Mouse (Mus musculus): ENCODE results near the gene Gm5617. TPM values are rescaled to one million over a fixed set of nuclear protein-coding genes. Genes with fewer than 3 reads are reported as not detected.
A peak's percentile ranks its signal among the peaks of the same experiment; 100 is the strongest.
"Not testable (repeated sequence)": the region's sequence is repeated elsewhere in the genome, so short reads cannot be mapped to it uniquely, and the experiment has no call there.

The Gm5617 gene
- polyA plus RNA-seq, 1 experiment from 2014 or later = 32.6 TPM

- no peak for DNase-seq (ENCODE audit: low spot score)
- Histone ChIP-seq H3K9ac (ENCODE audit: low read length) (no peak overlapping the region), H3K9me3 (ENCODE audit: control insufficient read depth, low read length) (no peaks in the 10 kb centered on the region), H3K4me1 (replicated peaks; ENCODE audit: control insufficient read depth, insufficient read depth, low read length) (no peaks in the 10 kb centered on the region; the same call in 1 of the 2 replicates), H3K27ac (ENCODE audit: low read depth) (no peak overlapping the region), H3K4me2 (ENCODE audit: low read length) (no peak overlapping the region), H3K36me3 (ENCODE audit: control insufficient read depth, insufficient read depth, low read length) (no peaks in the 10 kb centered on the region), H3K27me3 (replicated peaks; ENCODE audit: control insufficient read depth, insufficient read depth, low read length) (peaks cover 14% of the 10 kb centered on the region), H3K4me3 (ENCODE audit: low read depth, low read length) (no peak overlapping the region)
- ATAC-seq (replicated peaks; ENCODE audit: low FRiP score, low TSS enrichment, low read depth) = no peak
- WGBS = 68% methylated on average over 1 of the region's 1 CpGs
Observed at GRCm38 (mm10) chr9:48536414-48536813, 41.2 kb downstream of the Gm5617 start.

DNA sequence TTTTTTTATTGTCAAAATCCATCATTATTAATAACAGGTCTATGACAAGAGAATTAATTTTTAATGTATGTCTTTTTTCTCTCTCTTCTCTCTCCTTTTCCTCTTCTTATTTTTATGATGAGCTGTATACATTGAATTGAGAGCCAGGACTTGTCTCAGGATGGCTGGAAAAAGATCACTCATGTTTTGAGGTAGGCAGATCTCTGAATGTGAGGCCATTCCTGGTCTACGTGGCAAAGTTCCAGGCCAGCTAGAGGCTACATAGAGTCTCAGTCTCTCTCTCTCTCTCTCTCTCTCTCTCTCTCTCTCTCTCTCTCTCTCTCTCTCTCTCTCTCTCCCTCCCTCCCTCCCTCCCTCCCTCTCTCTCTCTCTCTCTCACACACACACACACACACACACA lies 42.4 kb downstream of the Gm5617 start:
- not testable (repeated sequence) for ATAC-seq (replicated peaks; ENCODE audit: low FRiP score, low TSS enrichment, low read depth); DNase-seq (ENCODE audit: low spot score); H3K4me2 ChIP-seq (ENCODE audit: low read length)

GRCm38 (mm10) chr9:48538044-48538645 lies 42.9 kb downstream of the Gm5617 start:
- DNase-seq (ENCODE audit: low spot score) = peak; percentile 53
- H3K4me2 ChIP-seq (ENCODE audit: low read length) = peak overlapping the region; percentile 18
- no peak overlapping the region for H3K4me3 ChIP-seq (ENCODE audit: low read depth, low read length)

More for the DNA sequence above, 42.4 kb downstream of the Gm5617 start:
- H3K27me3 ChIP-seq (replicated peaks; ENCODE audit: control insufficient read depth, insufficient read depth, low read length) = peaks cover 14% of the 10 kb centered on the region
- H3K36me3 ChIP-seq (ENCODE audit: control insufficient read depth, insufficient read depth, low read length); H3K9ac ChIP-seq (ENCODE audit: low read length); H3K4me3 ChIP-seq (ENCODE audit: low read depth, low read length); H3K27ac ChIP-seq (ENCODE audit: low read depth); H3K9me3 ChIP-seq (ENCODE audit: control insufficient read depth, low read length); H3K4me1 ChIP-seq (replicated peaks; ENCODE audit: control insufficient read depth, insufficient read depth, low read length): not testable (repeated sequence)
- 42% methylated on average over 1 of the region's 1 CpGs for WGBS

DNA sequence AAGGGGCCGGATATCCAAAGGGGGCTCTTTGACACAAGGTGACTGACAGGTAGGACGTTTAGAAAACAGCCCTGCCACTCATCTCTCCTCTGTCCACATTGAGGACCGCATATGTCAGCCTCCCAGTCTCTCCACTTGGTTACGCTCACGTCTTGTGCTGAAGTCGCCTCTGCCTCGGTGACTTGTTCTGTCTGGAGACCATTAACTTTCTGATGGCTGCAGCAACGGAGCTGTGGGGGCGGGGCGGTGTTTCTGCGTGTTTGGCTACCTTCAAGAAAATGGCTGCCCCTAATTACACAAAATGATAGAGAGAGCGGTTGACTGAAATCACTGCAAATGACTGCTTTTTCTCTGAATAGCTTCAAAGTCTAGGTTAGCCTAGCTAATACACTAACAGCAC lies 43.4 kb downstream of the Gm5617 start:
- Histone ChIP-seq H3K4me2 (ENCODE audit: low read length) (peak overlapping the region; percentile 18), H3K9me3 (ENCODE audit: control insufficient read depth, low read length) (peaks cover 13% of the 10 kb centered on the region; the same call in 1 of the 2 replicates), H3K36me3 (ENCODE audit: control insufficient read depth, insufficient read depth, low read length) (no peaks in the 10 kb centered on the region), H3K27ac (ENCODE audit: low read depth) (no peak overlapping the region), H3K9ac (ENCODE audit: low read length) (no peak overlapping the region), H3K4me1 (replicated peaks; ENCODE audit: control insufficient read depth, insufficient read depth, low read length) (no peaks in the 10 kb centered on the region; the same call in 1 of the 2 replicates), H3K27me3 (replicated peaks; ENCODE audit: control insufficient read depth, insufficient read depth, low read length) (peaks cover 14% of the 10 kb centered on the region), H3K4me3 (ENCODE audit: low read depth, low read length) (no peak overlapping the region)
- WGBS = 12% methylated on average over 12 of the region's 12 CpGs
- DNase-seq (ENCODE audit: low spot score) = peak; percentile 53
- ATAC-seq (replicated peaks; ENCODE audit: low FRiP score, low TSS enrichment, low read depth) = no peak

More at GRCm38 (mm10) chr9:48538044-48538645, 42.9 kb downstream of the Gm5617 start:
- H3K27me3 ChIP-seq (replicated peaks; ENCODE audit: control insufficient read depth, insufficient read depth, low read length) = peaks cover 14% of the 10 kb centered on the region
- no peak overlapping the region for H3K9ac ChIP-seq (ENCODE audit: low read length)
- ATAC-seq (replicated peaks; ENCODE audit: low FRiP score, low TSS enrichment, low read depth) = no peak
- no peaks in the 10 kb centered on the region; the same call in 1 of the 2 replicates for H3K4me1 ChIP-seq (replicated peaks; ENCODE audit: control insufficient read depth, insufficient read depth, low read length)
- no peaks in the 10 kb centered on the region for H3K36me3 ChIP-seq (ENCODE audit: control insufficient read depth, insufficient read depth, low read length)
- peaks cover 11% of the 10 kb centered on the region; the same call in 1 of the 2 replicates for H3K9me3 ChIP-seq (ENCODE audit: control insufficient read depth, low read length)
- 4% methylated on average over 17 of the region's 17 CpGs for WGBS
- H3K27ac ChIP-seq (ENCODE audit: low read depth) = no peak overlapping the region

Small RNA genes within 50 kb of the gene (microRNA-seq; reads per million reads assigned to microRNA genes)
- gene Gm23653 = not detected

Other genes starting within 250 kb of the Gm5617 start
- 0.43 and 0.60 TPM in 2 replicates for gene Nxpe2, start 142.0 kb upstream of the Gm5617 start, polyA plus RNA-seq (2014; fragmentation: Nextera tagmentation; extraction: Ambion mirVana)
- 85.7 and 90.9 TPM in 2 replicates for gene Rexo2, start 14.8 kb upstream of the Gm5617 start, polyA plus RNA-seq (2014; fragmentation: Nextera tagmentation; extraction: Ambion mirVana)
- gene Rbm7, start 143 bp upstream of the Gm5617 start, polyA plus RNA-seq (2014; fragmentation: Nextera tagmentation; extraction: Ambion mirVana) = 109 and 121 TPM in 2 replicates
- gene Nnmt, start 109.7 kb downstream of the Gm5617 start, polyA plus RNA-seq (2014; fragmentation: Nextera tagmentation; extraction: Ambion mirVana) = 2.3 and 2.7 TPM in 2 replicates

All from intestine, embryonic 14.5 days (tissue).